Mouse (Mus musculus) retina, postnatal 7 days (tissue): ENCODE measurements around the gene Slc22a1.

Experiments used
- DNase-seq: peaks from one replicate; pipeline ENCODE4 v3.0.0-alpha.2; 2012; ENCODE audit warnings: low read depth, low spot score

The Slc22a1 gene

DNA sequence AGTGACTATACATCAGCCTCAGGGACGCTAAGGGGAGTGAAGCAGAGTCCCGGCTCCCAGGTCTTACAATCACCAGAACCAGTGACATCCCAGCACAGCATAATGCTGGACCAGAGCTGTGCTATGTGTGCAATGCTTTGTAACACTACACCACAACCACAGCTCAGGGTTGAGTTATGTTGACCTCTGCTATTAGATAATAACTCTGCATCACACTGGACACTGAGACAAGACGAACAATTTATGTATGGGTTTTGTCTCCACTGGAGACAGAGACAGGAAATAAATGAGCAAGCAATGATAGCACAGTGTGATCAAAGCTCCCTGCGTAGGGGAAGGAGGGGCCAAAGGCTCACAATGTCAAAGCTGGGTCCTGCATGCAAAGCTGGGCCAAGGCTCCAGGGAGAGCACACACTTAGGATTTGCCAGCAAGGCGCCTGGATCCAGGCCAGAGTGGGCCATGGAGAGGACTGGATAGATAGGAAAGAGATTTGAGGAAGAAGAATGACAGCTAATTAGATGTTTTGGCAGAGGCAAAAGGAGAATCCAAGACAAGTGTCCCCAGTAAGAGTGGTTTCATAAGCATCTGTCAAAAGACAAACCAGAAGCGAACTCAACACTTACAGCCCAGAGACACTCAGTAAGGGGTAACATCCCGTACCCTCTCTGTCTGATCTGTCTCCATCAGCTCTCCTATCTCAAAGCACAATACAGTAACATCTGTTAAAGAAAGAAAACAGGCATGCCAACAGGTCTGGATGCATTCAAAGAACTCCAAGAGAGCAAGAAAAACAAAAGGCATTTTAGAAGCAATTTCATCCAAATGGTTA, 43.6 kb downstream of the Slc22a1 start:
- no peak for DNase-seq

GRCm38 (mm10) chr17:12630976-12631730, 44.5 kb downstream of the Slc22a1 start:
- no peak for DNase-seq

GRCm38 (mm10) chr17:12627983-12628382, 47.6 kb downstream of the Slc22a1 start:
- DNase-seq = no peak

DNA sequence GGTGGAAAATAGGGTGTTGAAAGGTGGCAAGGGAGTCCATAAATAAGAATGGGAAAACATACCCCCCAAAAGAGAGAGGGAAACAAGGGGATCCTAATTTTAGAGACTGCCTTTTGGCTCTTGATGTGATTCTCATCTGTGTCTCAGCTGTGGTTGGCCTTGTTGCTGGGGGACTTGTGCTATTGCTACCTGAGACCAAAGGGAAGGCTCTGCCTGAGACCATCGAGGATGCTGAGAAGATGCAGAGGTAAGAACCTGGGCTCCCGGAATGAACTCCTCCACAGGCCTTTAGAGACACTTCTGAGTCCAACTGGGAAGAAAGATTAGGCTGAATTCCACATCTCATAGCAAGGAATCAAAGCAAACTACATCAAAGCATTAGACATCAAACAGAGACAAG, 56.0 kb downstream of the Slc22a1 start:
- DNase-seq = no peak

- no peak for DNase-seq
Measured at GRCm38 (mm10) chr17:12615429-12615828, 60.2 kb downstream of the Slc22a1 start.

GRCm38 (mm10) chr17:12614511-12615385, 60.9 kb downstream of the Slc22a1 start:
- DNase-seq = no peak

- DNase-seq = no peak
Measured at GRCm38 (mm10) chr17:12607202-12607601, 68.4 kb downstream of the Slc22a1 start.

GRCm38 (mm10) chr17:12606634-12607033, 69.0 kb downstream of the Slc22a1 start:
- no peak for DNase-seq
